Mouse (Mus musculus): Measurements from ENCODE around the gene Opa3. TPM values are rescaled to one million over a fixed set of nuclear protein-coding genes. Genes with fewer than 3 reads are reported as not detected.

Opa3 gene
- polyA plus RNA-seq, 1 experiment from 2014 or later: 39.9 TPM

DNA sequence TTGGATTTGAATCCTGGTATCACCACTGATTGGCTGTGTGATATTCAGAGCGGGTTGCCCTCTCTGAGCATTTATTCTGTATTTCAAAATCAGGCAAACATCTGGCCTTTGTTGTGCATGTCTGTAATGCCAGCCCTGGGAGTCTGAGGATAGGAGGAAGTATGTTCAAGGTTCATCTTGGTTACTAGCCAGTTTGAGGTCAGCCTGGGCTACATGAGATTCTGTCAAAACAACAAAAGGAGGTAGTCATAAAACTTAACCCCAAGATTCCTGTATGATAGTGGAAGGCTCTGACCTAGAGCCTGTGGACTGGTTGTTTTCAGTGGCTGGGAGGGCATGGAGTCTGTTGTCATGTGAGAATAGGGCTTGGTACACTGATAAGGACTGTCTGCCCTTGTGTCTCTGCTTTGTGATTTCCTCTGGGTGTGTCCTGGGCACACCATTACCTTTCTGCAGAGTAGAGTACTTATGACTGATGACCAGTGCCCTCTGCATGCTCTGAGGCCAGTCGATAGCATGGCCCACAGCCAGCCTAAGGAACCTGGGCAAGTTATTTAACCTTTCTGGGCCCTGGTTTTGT lies 7.0 kb downstream of the Opa3 start:
- ATAC-seq: no peak
- Histone ChIP-seq H3K4me2 (ENCODE audit: low read length) (no peak overlapping the region), H3K4me1 (ENCODE audit: control insufficient read depth, insufficient read depth, low read depth, low read length) (peaks cover 10% of the 10 kb centered on the region), H3K9ac (ENCODE audit: low read depth, low read length) (no peak overlapping the region), H3K27me3 (replicated peaks; ENCODE audit: control insufficient read depth, insufficient read depth, low read length) (no peaks in the 10 kb centered on the region), H3K4me3 (ENCODE audit: low read length) (no peak overlapping the region), H3K9me3 (ENCODE audit: control insufficient read depth, low read length) (no peaks in the 10 kb centered on the region), H3K36me3 (ENCODE audit: control insufficient read depth, insufficient read depth, low read length) (no peaks in the 10 kb centered on the region), H3K27ac (ENCODE audit: low read depth, low read length) (no peak overlapping the region)
- 96% methylated on average over 2 of the region's 2 CpGs for WGBS

DNA sequence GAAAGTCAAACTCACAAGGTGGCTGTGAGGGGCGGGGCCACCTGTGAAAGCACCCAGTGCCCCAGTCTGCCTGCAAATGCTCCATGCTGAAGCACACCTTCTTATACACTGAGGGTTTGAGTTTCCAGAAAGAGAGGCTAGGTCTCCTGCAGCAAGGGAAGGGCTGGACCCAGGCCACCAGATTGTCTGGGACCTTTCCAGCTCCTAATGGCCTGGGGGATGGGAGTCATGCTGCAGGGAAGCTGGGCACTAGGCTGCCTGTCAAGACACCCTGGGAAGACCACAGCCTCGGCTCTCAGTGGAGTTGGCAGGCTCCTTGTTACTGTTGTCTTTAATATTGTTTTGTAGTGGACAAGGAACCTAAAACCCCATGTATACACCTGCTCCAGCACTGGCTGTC lies 8.3 kb downstream of the Opa3 start:
- no peak overlapping the region for H3K9ac ChIP-seq (ENCODE audit: low read depth, low read length)
- no peak for ATAC-seq
- no peaks in the 10 kb centered on the region for H3K27me3 ChIP-seq (replicated peaks; ENCODE audit: control insufficient read depth, insufficient read depth, low read length)
- H3K4me3 ChIP-seq (ENCODE audit: low read length): no peak overlapping the region
- H3K4me1 ChIP-seq (ENCODE audit: control insufficient read depth, insufficient read depth, low read depth, low read length): peaks cover 10% of the 10 kb centered on the region
- H3K27ac ChIP-seq (ENCODE audit: low read depth, low read length): peak overlapping the region; percentile 17; the same call in 1 of the 2 replicates
- no peak overlapping the region for H3K4me2 ChIP-seq (ENCODE audit: low read length)
- H3K9me3 ChIP-seq (ENCODE audit: control insufficient read depth, low read length): no peaks in the 10 kb centered on the region
- no peaks in the 10 kb centered on the region for H3K36me3 ChIP-seq (ENCODE audit: control insufficient read depth, insufficient read depth, low read length)
- 65% methylated on average over 2 of the region's 2 CpGs for WGBS

GRCm38 (mm10) chr7:19238344-19238743 lies 10.2 kb downstream of the Opa3 start:
- no peaks in the 10 kb centered on the region for H3K9me3 ChIP-seq (ENCODE audit: control insufficient read depth, low read length)
- ATAC-seq: no peak
- H3K27ac ChIP-seq (ENCODE audit: low read depth, low read length): no peak overlapping the region
- H3K9ac ChIP-seq (ENCODE audit: low read depth, low read length): no peak overlapping the region
- H3K27me3 ChIP-seq (replicated peaks; ENCODE audit: control insufficient read depth, insufficient read depth, low read length): no peaks in the 10 kb centered on the region
- WGBS: 97% methylated on average over 4 of the region's 4 CpGs
- peaks cover 10% of the 10 kb centered on the region for H3K4me1 ChIP-seq (ENCODE audit: control insufficient read depth, insufficient read depth, low read depth, low read length)
- no peak overlapping the region for H3K4me3 ChIP-seq (ENCODE audit: low read length)
- no peaks in the 10 kb centered on the region for H3K36me3 ChIP-seq (ENCODE audit: control insufficient read depth, insufficient read depth, low read length)
- no peak overlapping the region for H3K4me2 ChIP-seq (ENCODE audit: low read length)

DNA sequence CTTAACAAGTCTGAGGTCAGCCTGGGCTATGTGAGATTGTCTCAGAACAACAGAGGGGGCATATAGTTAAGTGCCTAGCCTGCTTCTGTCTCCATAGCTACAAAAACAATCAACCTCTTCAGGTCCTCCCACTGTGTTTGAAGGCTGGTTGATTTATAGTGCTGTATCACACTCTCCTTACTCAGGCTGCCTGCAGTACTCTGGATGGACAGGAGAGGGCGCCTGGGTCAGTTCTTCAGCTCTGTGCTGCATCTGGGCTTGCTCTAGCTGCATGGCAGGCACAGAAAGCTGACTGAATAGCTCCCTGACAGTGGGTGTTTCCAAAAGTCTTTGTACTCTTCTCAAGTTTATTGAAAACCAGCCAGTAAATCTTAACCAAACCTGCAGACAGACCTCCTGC lies 11.3 kb downstream of the Opa3 start:
- Histone ChIP-seq H3K9me3 (ENCODE audit: control insufficient read depth, low read length) (no peaks in the 10 kb centered on the region), H3K27ac (ENCODE audit: low read depth, low read length) (no peak overlapping the region; the same call in 1 of the 2 replicates), H3K4me2 (ENCODE audit: low read length) (no peak overlapping the region), H3K4me1 (ENCODE audit: control insufficient read depth, insufficient read depth, low read depth, low read length) (peaks cover 10% of the 10 kb centered on the region), H3K9ac (ENCODE audit: low read depth, low read length) (no peak overlapping the region; the same call in 1 of the 2 replicates), H3K36me3 (ENCODE audit: control insufficient read depth, insufficient read depth, low read length) (no peaks in the 10 kb centered on the region), H3K27me3 (replicated peaks; ENCODE audit: control insufficient read depth, insufficient read depth, low read length) (no peaks in the 10 kb centered on the region), H3K4me3 (ENCODE audit: low read length) (no peak overlapping the region)
- peak; percentile 93 for ATAC-seq
- WGBS: 0% methylated on average over 1 of the region's 1 CpGs

DNA sequence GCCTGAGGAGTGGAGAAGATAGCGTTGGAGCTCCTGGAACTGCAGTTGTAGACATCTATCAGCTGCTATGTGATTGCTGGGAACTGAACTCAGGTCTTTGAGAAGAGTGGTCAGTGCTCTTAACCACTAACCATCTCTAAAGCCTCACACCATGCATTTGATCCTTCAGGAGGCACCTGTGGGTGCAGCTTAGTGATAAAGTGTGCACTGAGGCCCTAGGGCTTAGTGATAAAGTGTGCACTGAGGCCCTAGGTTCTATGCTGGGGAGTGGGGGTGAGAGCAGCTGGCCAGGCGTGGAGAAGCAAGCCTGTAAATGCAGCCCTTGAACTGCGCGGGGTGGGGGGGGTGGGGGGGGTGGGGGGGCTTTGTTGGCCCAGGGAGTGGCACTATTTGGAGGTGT lies 11.9 kb downstream of the Opa3 start:
- no peak overlapping the region; the same call in 1 of the 2 replicates for H3K27ac ChIP-seq (ENCODE audit: low read depth, low read length)
- no peak overlapping the region for H3K4me3 ChIP-seq (ENCODE audit: low read length)
- no peaks in the 10 kb centered on the region for H3K9me3 ChIP-seq (ENCODE audit: control insufficient read depth, low read length)
- H3K27me3 ChIP-seq (replicated peaks; ENCODE audit: control insufficient read depth, insufficient read depth, low read length): no peaks in the 10 kb centered on the region
- no peaks in the 10 kb centered on the region for H3K36me3 ChIP-seq (ENCODE audit: control insufficient read depth, insufficient read depth, low read length)
- peaks cover 10% of the 10 kb centered on the region for H3K4me1 ChIP-seq (ENCODE audit: control insufficient read depth, insufficient read depth, low read depth, low read length)
- no peak overlapping the region for H3K9ac ChIP-seq (ENCODE audit: low read depth, low read length)
- no peak overlapping the region for H3K4me2 ChIP-seq (ENCODE audit: low read length)
- 52% methylated on average over 4 of the region's 4 CpGs for WGBS
- ATAC-seq: 0 out of 2 replicates have a peak, but pooled peaks have one; percentile 3

- Histone ChIP-seq H3K4me3 (ENCODE audit: low read length) (no peak overlapping the region), H3K27ac (ENCODE audit: low read depth, low read length) (no peak overlapping the region), H3K9ac (ENCODE audit: low read depth, low read length) (no peak overlapping the region), H3K36me3 (ENCODE audit: control insufficient read depth, insufficient read depth, low read length) (peaks cover 6% of the 10 kb centered on the region; the same call in 1 of the 2 replicates), H3K4me2 (ENCODE audit: low read length) (no peak overlapping the region), H3K9me3 (ENCODE audit: control insufficient read depth, low read length) (no peaks in the 10 kb centered on the region), H3K4me1 (ENCODE audit: control insufficient read depth, insufficient read depth, low read depth, low read length) (peaks cover 6% of the 10 kb centered on the region), H3K27me3 (replicated peaks; ENCODE audit: control insufficient read depth, insufficient read depth, low read length) (no peaks in the 10 kb centered on the region)
- WGBS: 85% methylated on average over 8 of the region's 8 CpGs
- ATAC-seq: no peak
Observed at GRCm38 (mm10) chr7:19240905-19241463, 12.8 kb downstream of the Opa3 start.

DNA sequence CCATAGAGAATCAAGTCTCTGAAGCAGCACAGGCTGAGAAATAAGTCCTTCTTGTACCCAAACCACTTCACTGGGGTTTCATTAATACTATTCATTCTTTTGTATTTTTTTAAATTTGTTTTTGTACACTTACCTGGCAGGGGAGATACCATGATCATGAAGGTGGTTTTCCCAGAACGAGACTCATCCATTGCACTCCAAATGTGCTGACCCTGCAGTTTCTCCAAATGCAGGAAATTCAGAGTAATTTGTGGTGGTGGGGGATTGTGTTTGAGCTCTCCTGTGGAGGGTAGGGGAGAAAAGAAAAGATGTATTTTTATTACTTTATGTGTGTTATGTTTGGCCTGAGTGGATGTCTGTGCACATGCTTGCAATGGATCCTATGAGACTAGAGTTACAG lies 13.9 kb downstream of the Opa3 start:
- ATAC-seq: no peak
- H3K9ac ChIP-seq (ENCODE audit: low read depth, low read length): no peak overlapping the region
- no peak overlapping the region for H3K4me3 ChIP-seq (ENCODE audit: low read length)
- H3K27ac ChIP-seq (ENCODE audit: low read depth, low read length): no peak overlapping the region
- WGBS: 85% methylated on average over 1 of the region's 1 CpGs
- H3K4me2 ChIP-seq (ENCODE audit: low read length): no peak overlapping the region
- H3K4me1 ChIP-seq (ENCODE audit: control insufficient read depth, insufficient read depth, low read depth, low read length): no peaks in the 10 kb centered on the region; the same call in 1 of the 2 replicates
- peaks cover 8% of the 10 kb centered on the region; the same call in 1 of the 2 replicates for H3K36me3 ChIP-seq (ENCODE audit: control insufficient read depth, insufficient read depth, low read length)
- H3K9me3 ChIP-seq (ENCODE audit: control insufficient read depth, low read length): no peaks in the 10 kb centered on the region
- no peaks in the 10 kb centered on the region for H3K27me3 ChIP-seq (replicated peaks; ENCODE audit: control insufficient read depth, insufficient read depth, low read length)

DNA sequence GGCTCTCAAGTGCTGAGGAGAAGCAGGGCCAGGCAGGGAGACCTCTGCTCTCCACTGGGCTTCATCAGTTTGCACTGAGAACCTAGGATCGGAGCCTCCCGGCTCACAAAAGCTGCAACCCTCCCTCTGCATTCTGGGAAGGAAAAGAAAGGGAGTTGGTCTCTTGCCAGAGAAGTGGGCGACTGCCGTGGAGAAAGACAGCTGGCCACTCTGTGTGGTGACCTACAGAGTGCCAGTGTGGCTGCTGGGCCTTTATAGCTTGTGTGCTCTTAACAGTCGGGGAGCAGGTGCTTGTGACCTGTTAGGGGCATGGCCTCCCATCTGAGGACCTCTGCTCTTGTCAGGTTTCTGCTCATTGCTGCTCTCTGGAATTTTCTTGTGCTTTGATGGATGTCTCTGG lies 15.7 kb downstream of the Opa3 start:
- Histone ChIP-seq H3K9ac (ENCODE audit: low read depth, low read length) (no peak overlapping the region; the same call in 1 of the 2 replicates), H3K4me3 (ENCODE audit: low read length) (no peak overlapping the region), H3K4me2 (ENCODE audit: low read length) (no peak overlapping the region), H3K36me3 (ENCODE audit: control insufficient read depth, insufficient read depth, low read length) (peaks cover 11% of the 10 kb centered on the region; the same call in 1 of the 2 replicates), H3K4me1 (ENCODE audit: control insufficient read depth, insufficient read depth, low read depth, low read length) (no peaks in the 10 kb centered on the region; the same call in 1 of the 2 replicates), H3K27me3 (replicated peaks; ENCODE audit: control insufficient read depth, insufficient read depth, low read length) (no peaks in the 10 kb centered on the region), H3K9me3 (ENCODE audit: control insufficient read depth, low read length) (no peaks in the 10 kb centered on the region), H3K27ac (ENCODE audit: low read depth, low read length) (no peak overlapping the region)
- WGBS: 49% methylated on average over 5 of the region's 5 CpGs
- ATAC-seq: no peak

DNA sequence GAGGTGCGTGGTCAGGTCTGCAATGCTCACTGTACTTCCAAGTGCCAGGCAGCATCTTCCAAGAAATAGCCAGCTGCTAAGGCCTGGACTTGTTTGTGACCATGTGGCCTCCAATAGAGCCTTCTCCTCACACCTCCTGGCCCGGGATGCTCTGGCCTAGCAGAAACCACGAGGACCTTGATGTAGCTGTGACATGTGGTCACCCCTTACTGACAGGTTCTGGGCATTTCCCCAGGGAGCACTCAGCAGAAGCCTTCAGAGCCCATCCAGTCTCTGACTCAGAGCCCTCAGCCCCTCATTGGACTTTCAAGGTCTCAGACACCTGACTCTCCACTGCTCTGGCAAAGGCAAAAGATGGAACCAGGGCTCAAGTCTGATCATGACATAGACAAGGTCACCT lies 16.9 kb downstream of the Opa3 start:
- Histone ChIP-seq H3K9ac (ENCODE audit: low read depth, low read length) (no peak overlapping the region), H3K4me2 (ENCODE audit: low read length) (no peak overlapping the region), H3K4me3 (ENCODE audit: low read length) (no peak overlapping the region), H3K4me1 (ENCODE audit: control insufficient read depth, insufficient read depth, low read depth, low read length) (no peaks in the 10 kb centered on the region; the same call in 1 of the 2 replicates), H3K9me3 (ENCODE audit: control insufficient read depth, low read length) (no peaks in the 10 kb centered on the region), H3K27ac (ENCODE audit: low read depth, low read length) (no peak overlapping the region), H3K27me3 (replicated peaks; ENCODE audit: control insufficient read depth, insufficient read depth, low read length) (no peaks in the 10 kb centered on the region), H3K36me3 (ENCODE audit: control insufficient read depth, insufficient read depth, low read length) (peaks cover 11% of the 10 kb centered on the region; the same call in 1 of the 2 replicates)
- WGBS: 86% methylated on average over 3 of the region's 3 CpGs
- no peak for ATAC-seq

Measured in hindbrain, embryonic 16.5 days (tissue).